Mouse (Mus musculus): ENCODE measurements around the gene Gm28053.

DNA sequence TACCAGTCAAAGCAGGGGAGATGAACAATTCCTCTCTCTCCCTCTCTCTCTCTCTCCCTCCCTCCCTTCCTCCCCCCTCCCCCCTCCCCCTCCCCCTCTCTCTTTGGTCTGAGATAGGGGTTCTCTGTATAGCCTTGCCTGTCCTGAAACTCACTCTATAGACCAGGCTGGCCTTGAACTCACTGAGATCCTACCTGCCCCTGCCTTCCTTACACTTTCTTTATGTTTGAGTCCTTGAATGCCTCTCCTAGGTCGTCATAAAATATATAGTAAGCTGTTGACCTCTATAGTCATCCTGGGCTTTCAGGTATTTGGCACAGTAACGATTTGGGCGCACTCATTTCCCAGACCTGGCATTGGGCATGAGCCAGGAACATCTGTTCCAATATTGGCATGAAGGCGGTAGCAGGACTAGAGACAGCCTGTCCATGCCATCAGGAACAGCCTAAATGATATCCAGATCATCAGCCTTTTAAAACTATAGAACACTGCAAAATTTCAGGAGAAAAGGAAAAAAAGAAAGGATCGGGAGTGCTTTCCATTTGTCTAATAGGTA lies 41.5 kb upstream of the Gm28053 start:
- TF ChIP-seq CTCF (conservative IDR thresholded peaks at IDR 0.05; ENCODE audit: low read length) = no peak
- TF ChIP-seq POU5F1 (IDR thresholded peaks at IDR 0.05; ENCODE audit: borderline replicate concordance, low read length) = no peak
- TF ChIP-seq NANOG (IDR thresholded peaks at IDR 0.05; ENCODE audit: borderline replicate concordance, low read length) = no peak

Data from E14TG2a.4 (cell line).